Mouse (Mus musculus) testis, postnatal 14 days (tissue): Measurements from ENCODE around the gene Nit1.

ENCODE experiments used
- DNase-seq: peaks from one replicate; pipeline ENCODE4 v3.0.0; 2021; ENCODE audit warnings: low spot score

The Nit1 gene

GRCm38 (mm10) chr1:171293351-171293750 lies 52.1 kb downstream of the Nit1 start:
- DNase-seq = no peak

- DNase-seq = no peak
Observed at GRCm38 (mm10) chr1:171288328-171288727, 57.1 kb downstream of the Nit1 start.
